Mouse (Mus musculus) lung, postnatal 0 days (tissue): ENCODE results near the gene Gm11492.

Source experiments
- CTCF ChIP-seq: IDR thresholded peaks from 2 replicates; pipeline ENCODE4 v1.5.1; 2016; ENCODE audit warnings: antibody characterized with exemption, mild to moderate bottlenecking
- EP300 ChIP-seq: IDR thresholded peaks from 2 replicates; pipeline ENCODE4 v1.6.1; 2016; ENCODE audit warnings: antibody characterized with exemption, mild to moderate bottlenecking, control low read depth

- TF ChIP-seq CTCF (no peak), EP300 (no peak)
These were observed 12.0 kb downstream of the Gm11492 start for GRCm38 (mm10) chr11:87578249-87578962.
